In the genomic region with DNA sequence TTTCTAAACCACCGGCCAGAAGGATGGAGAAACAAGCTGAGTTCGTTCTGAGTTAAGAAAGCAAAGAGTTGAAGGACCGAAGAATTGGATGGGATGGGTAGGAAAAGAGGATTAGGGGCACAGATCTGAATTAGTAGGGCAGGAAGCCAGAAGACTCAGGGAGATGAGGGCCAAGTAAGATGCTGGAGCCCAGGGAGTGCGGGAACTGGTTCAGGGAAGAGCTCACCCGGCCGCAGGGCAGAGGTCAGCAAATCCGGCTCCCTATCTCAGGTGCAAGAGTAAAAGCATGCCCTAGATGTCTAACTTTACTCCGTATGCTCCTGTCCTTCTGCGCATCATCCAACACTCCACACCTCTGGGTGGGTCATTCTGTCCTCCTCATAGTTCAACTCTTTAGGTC, we compare ENCODE assay signal across 8 mouse cellular contexts. TPM values are rescaled to one million over a fixed set of nuclear protein-coding genes. Genes with fewer than 3 reads are reported as not detected.
DNase-seq lines count a peak whose midpoint lies in the region; ATAC-seq and TF ChIP-seq lines count a peak whose summit lies in the region.

No protein-coding gene starts in this region.

- peaks cover 7% of the 10 kb centered on the region for H3K4me1 ChIP-seq in neural tube, embryonic 11.5 days (ENCODE audit: control insufficient read depth, insufficient read depth, low read length)
- H3K4me1 ChIP-seq in hindbrain, postnatal 0 days (ENCODE audit: insufficient read depth, low read length), result peaks cover 20% of the 10 kb centered on the region
- H3K4me1 ChIP-seq in midbrain, embryonic 16.5 days (ENCODE audit: control insufficient read depth, insufficient read depth, low read length), result peaks cover 15% of the 10 kb centered on the region

- peak overlapping the region; percentile 57 for H3K9ac ChIP-seq in neural tube, embryonic 11.5 days (ENCODE audit: low read length)
- peak overlapping the region; percentile 54 for H3K9ac ChIP-seq in hindbrain, postnatal 0 days (replicated peaks; ENCODE audit: low read length)
- peak overlapping the region; percentile 72 for H3K9ac ChIP-seq in midbrain, embryonic 16.5 days (ENCODE audit: low read depth, low read length)

- WGBS in neural tube, embryonic 11.5 days, result 5% methylated on average over 9 of the region's 9 CpGs
- WGBS in hindbrain, postnatal 0 days, result 4% methylated on average over 9 of the region's 9 CpGs
- 4% methylated on average over 9 of the region's 9 CpGs for WGBS in midbrain, embryonic 16.5 days

- H3K36me3 ChIP-seq in neural tube, embryonic 11.5 days (ENCODE audit: control insufficient read depth, insufficient read depth, low read length), result no peaks in the 10 kb centered on the region
- H3K36me3 ChIP-seq in hindbrain, postnatal 0 days (ENCODE audit: insufficient read depth, low read length), result no peaks in the 10 kb centered on the region
- H3K36me3 ChIP-seq in midbrain, embryonic 16.5 days (ENCODE audit: control insufficient read depth, insufficient read depth, low read length), result no peaks in the 10 kb centered on the region

- no peak overlapping the region for H3K27ac ChIP-seq in neural tube, embryonic 11.5 days (ENCODE audit: low read depth, low read length)
- H3K27ac ChIP-seq in hindbrain, postnatal 0 days, result peak overlapping the region; percentile 79
- H3K27ac ChIP-seq in midbrain, embryonic 16.5 days (ENCODE audit: low read length), result peak overlapping the region; percentile 78

- H3K4me2 ChIP-seq in neural tube, embryonic 11.5 days (ENCODE audit: low read depth), result peak overlapping the region; percentile 66
- peak overlapping the region; percentile 85 for H3K4me2 ChIP-seq in hindbrain, postnatal 0 days (ENCODE audit: low read depth, low read length)
- H3K4me2 ChIP-seq in midbrain, embryonic 16.5 days (ENCODE audit: low read length), result peak overlapping the region; percentile 70

- TF ChIP-seq CTCF in hindbrain, postnatal 0 days (IDR thresholded peaks at IDR 0.05; ENCODE audit: low read depth), result no peak

- peak; percentile 39 to 55 for DNase-seq in cerebellum, adult 18-20 months
- no peak for DNase-seq in cerebellum, postnatal 14 days
- no peak for DNase-seq in neural tube, embryonic 11.5 days (ENCODE audit: low spot score)
- DNase-seq in neural tube, embryonic 10.5 days (ENCODE audit: extremely low spot score, low spot score), result no peak
- DNase-seq in hindbrain, postnatal 0 days (ENCODE audit: low spot score), result no peak
- DNase-seq in T-cell, adult 2 months (ENCODE audit: low spot score), result no peak
- DNase-seq in urinary bladder, postnatal 36 days (ENCODE audit: low spot score in 2 of 2), result no peak

- ATAC-seq in neural tube, embryonic 11.5 days (ENCODE audit: insufficient read depth, low FRiP score, low TSS enrichment), result no peak
- no peak for ATAC-seq in hindbrain, postnatal 0 days
- ATAC-seq in midbrain, embryonic 16.5 days, result peak; percentile 18

- no peaks in the 10 kb centered on the region for H3K9me3 ChIP-seq in neural tube, embryonic 11.5 days (ENCODE audit: control insufficient read depth, low read length)
- no peaks in the 10 kb centered on the region for H3K9me3 ChIP-seq in hindbrain, postnatal 0 days (ENCODE audit: low read length)
- H3K9me3 ChIP-seq in midbrain, embryonic 16.5 days (replicated peaks; ENCODE audit: control insufficient read depth, low read length, poor library complexity, severe bottlenecking), result no peaks in the 10 kb centered on the region

- peak overlapping the region; percentile 36 for H3K4me3 ChIP-seq in neural tube, embryonic 11.5 days (ENCODE audit: low read depth, low read length)
- peak overlapping the region; percentile 50 for H3K4me3 ChIP-seq in hindbrain, postnatal 0 days (ENCODE audit: low read length)
- H3K4me3 ChIP-seq in midbrain, embryonic 16.5 days (ENCODE audit: low read depth, low read length), result peak overlapping the region; percentile 54

- no peaks in the 10 kb centered on the region for H3K27me3 ChIP-seq in neural tube, embryonic 11.5 days (ENCODE audit: control insufficient read depth, insufficient read depth, low read length)
- H3K27me3 ChIP-seq in hindbrain, postnatal 0 days (ENCODE audit: insufficient read depth, low read length), result no peaks in the 10 kb centered on the region
- H3K27me3 ChIP-seq in midbrain, embryonic 16.5 days (ENCODE audit: control insufficient read depth, insufficient read depth, low read depth, low read length), result no peaks in the 10 kb centered on the region

RNA-seq across cellular contexts. Expression of a gene that starts 27.5 kb away (rescaled TPM):
- 8.3 and 8.5 TPM in 2 replicates for polyA plus RNA-seq in neural tube, embryonic 11.5 days (2014; fragmentation: Nextera tagmentation; extraction: Ambion mirVana)
- 16.4 and 17.5 TPM in 2 replicates for total RNA-seq in hindbrain, postnatal 0 days (2014; rRNA removed)
- polyA plus RNA-seq in hindbrain, postnatal 0 days (2015; fragmentation: Nextera tagmentation; extraction: Ambion mirVana), result 14.8 and 16.5 TPM in 2 replicates
- 6.2 and 8.4 TPM in 2 replicates for polyA plus RNA-seq in midbrain, embryonic 16.5 days (2015; fragmentation: Nextera tagmentation; extraction: Ambion mirVana)

RNA-seq across cellular contexts. Expression of a gene that starts 29.0 kb away (rescaled TPM):
- polyA plus RNA-seq in neural tube, embryonic 11.5 days (2014; fragmentation: Nextera tagmentation; extraction: Ambion mirVana), result 0.20 and 0.26 TPM in 2 replicates
- 0.75 and 1.9 TPM in 2 replicates for total RNA-seq in hindbrain, postnatal 0 days (2014; rRNA removed)
- polyA plus RNA-seq in hindbrain, postnatal 0 days (2015; fragmentation: Nextera tagmentation; extraction: Ambion mirVana), result 1.8 and 2.6 TPM in 2 replicates
- polyA plus RNA-seq in midbrain, embryonic 16.5 days (2015; fragmentation: Nextera tagmentation; extraction: Ambion mirVana), result 2.0 and 2.5 TPM in 2 replicates

RNA-seq across cellular contexts. Expression of a gene that starts 42.1 kb away (rescaled TPM):
- 1.9 and 2.3 TPM in 2 replicates for polyA plus RNA-seq in neural tube, embryonic 11.5 days (2014; fragmentation: Nextera tagmentation; extraction: Ambion mirVana)
- total RNA-seq in hindbrain, postnatal 0 days (2014; rRNA removed), result 3.6 and 10.6 TPM in 2 replicates
- 2.3 and 2.9 TPM in 2 replicates for polyA plus RNA-seq in hindbrain, postnatal 0 days (2015; fragmentation: Nextera tagmentation; extraction: Ambion mirVana)
- polyA plus RNA-seq in midbrain, embryonic 16.5 days (2015; fragmentation: Nextera tagmentation; extraction: Ambion mirVana), result 1.2 and 2.4 TPM in 2 replicates

RNA-seq across cellular contexts. Expression of a gene that starts 48.2 kb away (rescaled TPM):
- 104 and 107 TPM in 2 replicates for polyA plus RNA-seq in neural tube, embryonic 11.5 days (2014; fragmentation: Nextera tagmentation; extraction: Ambion mirVana)
- total RNA-seq in hindbrain, postnatal 0 days (2014; rRNA removed), result 102 and 113 TPM in 2 replicates
- 143 TPM in 2 replicates for polyA plus RNA-seq in hindbrain, postnatal 0 days (2015; fragmentation: Nextera tagmentation; extraction: Ambion mirVana)
- polyA plus RNA-seq in midbrain, embryonic 16.5 days (2015; fragmentation: Nextera tagmentation; extraction: Ambion mirVana), result 117 and 125 TPM in 2 replicates

RNA-seq across cellular contexts. Expression of a gene that starts 48.4 kb away (rescaled TPM):
- polyA plus RNA-seq in neural tube, embryonic 11.5 days (2014; fragmentation: Nextera tagmentation; extraction: Ambion mirVana), result 195 and 215 TPM in 2 replicates
- total RNA-seq in hindbrain, postnatal 0 days (2014; rRNA removed), result 131 and 161 TPM in 2 replicates
- polyA plus RNA-seq in hindbrain, postnatal 0 days (2015; fragmentation: Nextera tagmentation; extraction: Ambion mirVana), result 212 and 219 TPM in 2 replicates
- polyA plus RNA-seq in midbrain, embryonic 16.5 days (2015; fragmentation: Nextera tagmentation; extraction: Ambion mirVana), result 205 and 212 TPM in 2 replicates

Comparison
In these comparisons a context has a peak if more than half of its experiments do, and no peak if none do; other contexts are left out.
1. DNase-seq: peak in cerebellum, adult 18-20 months (2 of 2); none in cerebellum, postnatal 14 days (0 of 2), neural tube, embryonic 11.5 days (single experiment), neural tube, embryonic 10.5 days (single experiment), hindbrain, postnatal 0 days (single experiment), T-cell, adult 2 months (single experiment) and urinary bladder, postnatal 36 days (0 of 2).
2. Peak in every context shown above with its lines, with median percentiles within 50 percentile points of each other: H3K4me2 ChIP-seq, H3K4me3 ChIP-seq and H3K9ac ChIP-seq.